7 mouse cellular contexts compared by ENCODE assay signal in genomic region chr13:69534654-69535551, GRCm38 (mm10). TPM values are rescaled to one million over a fixed set of nuclear protein-coding genes. Genes with fewer than 3 reads are reported as not detected.
DNase-seq lines count a peak whose midpoint lies in the region; ATAC-seq and TF ChIP-seq lines count a peak whose summit lies in the region.

No protein-coding gene starts in this region.

- peak overlapping the region; percentile 66 for H3K4me2 ChIP-seq in embryonic facial prominence, embryonic 12.5 days (replicated peaks)
- peak overlapping the region; percentile 84 for H3K4me2 ChIP-seq in limb, embryonic 12.5 days
- H3K4me2 ChIP-seq in midbrain, embryonic 15.5 days: peak overlapping the region; percentile 90

- no peaks in the 10 kb centered on the region for H3K9me3 ChIP-seq in embryonic facial prominence, embryonic 12.5 days
- no peaks in the 10 kb centered on the region for H3K9me3 ChIP-seq in limb, embryonic 12.5 days
- H3K9me3 ChIP-seq in midbrain, embryonic 15.5 days: no peaks in the 10 kb centered on the region

- peaks cover 8% of the 10 kb centered on the region for H3K36me3 ChIP-seq in embryonic facial prominence, embryonic 12.5 days
- H3K36me3 ChIP-seq in kidney, adult 2 months (ENCODE audit: control insufficient read depth, insufficient read depth, low read length): no peaks in the 10 kb centered on the region
- peaks cover 10% of the 10 kb centered on the region for H3K36me3 ChIP-seq in limb, embryonic 12.5 days
- H3K36me3 ChIP-seq in midbrain, embryonic 15.5 days (replicated peaks): no peaks in the 10 kb centered on the region
- H3K36me3 ChIP-seq in spleen, adult 2 months (ENCODE audit: control insufficient read depth, insufficient read depth, low read length): no peaks in the 10 kb centered on the region

- no peak for TF ChIP-seq CTCF in kidney, adult 2 months (conservative IDR thresholded peaks at IDR 0.05; ENCODE audit: insufficient read depth, insufficient read length, low read depth, low read length)
- TF ChIP-seq CTCF in spleen, adult 2 months (IDR thresholded peaks at IDR 0.05; ENCODE audit: extremely low read depth, insufficient read depth, insufficient read length, insufficient replicate concordance): no peak

- no peaks in the 10 kb centered on the region for H3K27me3 ChIP-seq in embryonic facial prominence, embryonic 12.5 days
- H3K27me3 ChIP-seq in kidney, adult 2 months (replicated peaks; ENCODE audit: control insufficient read depth, insufficient read depth, low read length): no peaks in the 10 kb centered on the region
- H3K27me3 ChIP-seq in limb, embryonic 12.5 days: no peaks in the 10 kb centered on the region
- no peaks in the 10 kb centered on the region for H3K27me3 ChIP-seq in midbrain, embryonic 15.5 days (replicated peaks)
- no peaks in the 10 kb centered on the region for H3K27me3 ChIP-seq in spleen, adult 2 months (ENCODE audit: control insufficient read depth, insufficient read depth, low read length)

- H3K27ac ChIP-seq in embryonic facial prominence, embryonic 12.5 days: peak overlapping the region; percentile 92
- H3K27ac ChIP-seq in kidney, adult 2 months (ENCODE audit: insufficient read depth, low read depth, low read length): peak overlapping the region; percentile 94
- H3K27ac ChIP-seq in limb, embryonic 12.5 days: peak overlapping the region; percentile 96
- peak overlapping the region; percentile 96 for H3K27ac ChIP-seq in midbrain, embryonic 15.5 days
- H3K27ac ChIP-seq in spleen, adult 2 months (ENCODE audit: insufficient read depth, low read length): peak overlapping the region; percentile 94

- peaks cover 50% of the 10 kb centered on the region for H3K4me1 ChIP-seq in embryonic facial prominence, embryonic 12.5 days
- H3K4me1 ChIP-seq in kidney, adult 2 months (ENCODE audit: control insufficient read depth, insufficient read depth, low read length): peaks cover 25% of the 10 kb centered on the region; the same call in 1 of the 2 replicates
- peaks cover 61% of the 10 kb centered on the region for H3K4me1 ChIP-seq in limb, embryonic 12.5 days (replicated peaks)
- H3K4me1 ChIP-seq in midbrain, embryonic 15.5 days: peaks cover 53% of the 10 kb centered on the region
- peaks cover 11% of the 10 kb centered on the region for H3K4me1 ChIP-seq in spleen, adult 2 months (ENCODE audit: control insufficient read depth, insufficient read depth, insufficient read length)

- ATAC-seq in embryonic facial prominence, embryonic 12.5 days (ENCODE audit: insufficient number of reproducible peaks, insufficient read depth, low FRiP score, low TSS enrichment): peak; percentile 94
- ATAC-seq in limb, embryonic 12.5 days (ENCODE audit: insufficient number of reproducible peaks, insufficient read depth, low FRiP score, low TSS enrichment, low read depth): peak; percentile 89
- peak; percentile 94 for ATAC-seq in midbrain, embryonic 15.5 days (replicated peaks)

- peak overlapping the region; percentile 97 for H3K4me3 ChIP-seq in embryonic facial prominence, embryonic 12.5 days
- peak overlapping the region; percentile 89 for H3K4me3 ChIP-seq in kidney, adult 2 months (ENCODE audit: insufficient read depth, low read depth, low read length)
- peak overlapping the region; percentile 95 for H3K4me3 ChIP-seq in limb, embryonic 12.5 days (replicated peaks)
- peak overlapping the region; percentile 82 for H3K4me3 ChIP-seq in midbrain, embryonic 15.5 days
- peak overlapping the region; percentile 76 for H3K4me3 ChIP-seq in spleen, adult 2 months (ENCODE audit: extremely low read depth, insufficient read depth, insufficient read length)

- WGBS in embryonic facial prominence, embryonic 12.5 days: under 1% methylated on average over 78 of the region's 86 CpGs
- WGBS in kidney, adult 2 months: under 1% methylated on average over 82 of the region's 86 CpGs
- WGBS in limb, embryonic 12.5 days: under 1% methylated on average over 63 of the region's 86 CpGs
- under 1% methylated on average over 86 of the region's 86 CpGs for WGBS in midbrain, embryonic 15.5 days
- under 1% methylated on average over 86 of the region's 86 CpGs for WGBS in spleen, adult 2 months

- peak; percentile 64 for TF ChIP-seq POLR2A in kidney, adult 2 months (IDR thresholded peaks at IDR 0.05; ENCODE audit: low read depth, low read length)
- TF ChIP-seq POLR2A in spleen, adult 2 months (IDR thresholded peaks at IDR 0.05; ENCODE audit: low read depth, low read length): peak; percentile 83

- H3K9ac ChIP-seq in embryonic facial prominence, embryonic 12.5 days: peak overlapping the region; percentile 90
- H3K9ac ChIP-seq in limb, embryonic 12.5 days (replicated peaks): peak overlapping the region; percentile 87
- peak overlapping the region; percentile 79 for H3K9ac ChIP-seq in midbrain, embryonic 15.5 days

- peak; percentile 99 for DNase-seq in adrenal gland, postnatal 25 days
- peak; percentile 96 to 98 for DNase-seq in heart, adult 18-20 months
- DNase-seq in kidney, adult 2 months: peak; percentile 99
- peak; percentile 95 to 97 for DNase-seq in spleen, adult 2 months (ENCODE audit: low read depth in 1 of 2, low spot score in 2 of 2)

RNA-seq across cellular contexts. Expression of gene Tent4a, which starts 0.5 kb away (rescaled TPM):
- 23.4 and 25.4 TPM in 2 replicates for total RNA-seq in adrenal gland, postnatal 25 days (2021)
- polyA plus RNA-seq in embryonic facial prominence, embryonic 12.5 days (2016; fragmentation: Nextera tagmentation; extraction: Ambion mirVana): 6.2 and 6.6 TPM in 2 replicates
- total RNA-seq in heart, adult 18-20 months (2021): 10 to 100 TPM; 10.4 to 11.1 TPM
- polyA plus RNA-seq in kidney, adult 2 months (2012; rRNA removed): 15.8 and 16.7 TPM in 2 replicates
- 6.3 and 7.3 TPM in 2 replicates for polyA plus RNA-seq in limb, embryonic 12.5 days (2016; fragmentation: Nextera tagmentation; extraction: Ambion mirVana)
- 7.2 and 7.6 TPM in 2 replicates for polyA plus RNA-seq in midbrain, embryonic 15.5 days (2015; fragmentation: Nextera tagmentation; extraction: Ambion mirVana)
- 7.8 and 9.9 TPM in 2 replicates for polyA plus RNA-seq in spleen, adult 2 months (2012; rRNA removed)

RNA-seq across cellular contexts. Expression of gene Nsun2, which starts 1.4 kb away (rescaled TPM):
- total RNA-seq in adrenal gland, postnatal 25 days (2021): 84.4 and 102 TPM in 2 replicates
- 124 TPM in 2 replicates for polyA plus RNA-seq in embryonic facial prominence, embryonic 12.5 days (2016; fragmentation: Nextera tagmentation; extraction: Ambion mirVana)
- total RNA-seq in heart, adult 18-20 months (2021): 10 to 100 TPM; 47.1 to 49.1 TPM
- polyA plus RNA-seq in kidney, adult 2 months (2012; rRNA removed): 47.9 and 51.6 TPM in 2 replicates
- polyA plus RNA-seq in limb, embryonic 12.5 days (2016; fragmentation: Nextera tagmentation; extraction: Ambion mirVana): 130 and 131 TPM in 2 replicates
- polyA plus RNA-seq in midbrain, embryonic 15.5 days (2015; fragmentation: Nextera tagmentation; extraction: Ambion mirVana): 72.0 and 73.1 TPM in 2 replicates
- polyA plus RNA-seq in spleen, adult 2 months (2012; rRNA removed): 38.5 and 43.2 TPM in 2 replicates

Comparison
In these comparisons a context has a peak if more than half of its experiments do, and no peak if none do; other contexts are left out.
1. Peak in every context shown above with its lines: DNase-seq, ATAC-seq, H3K4me3 ChIP-seq and H3K27ac ChIP-seq.